Mouse (Mus musculus) liver, adult (tissue): ENCODE results near the gene Ptrhd1.

Experiments used
- GATA4 ChIP-seq: IDR thresholded peaks from 2 replicates; pipeline ENCODE4 v1.6.1; 2014; ENCODE audit warnings: mild to moderate bottlenecking, low read length; ENCODE audit not compliant: insufficient replicate concordance

Ptrhd1 gene

DNA sequence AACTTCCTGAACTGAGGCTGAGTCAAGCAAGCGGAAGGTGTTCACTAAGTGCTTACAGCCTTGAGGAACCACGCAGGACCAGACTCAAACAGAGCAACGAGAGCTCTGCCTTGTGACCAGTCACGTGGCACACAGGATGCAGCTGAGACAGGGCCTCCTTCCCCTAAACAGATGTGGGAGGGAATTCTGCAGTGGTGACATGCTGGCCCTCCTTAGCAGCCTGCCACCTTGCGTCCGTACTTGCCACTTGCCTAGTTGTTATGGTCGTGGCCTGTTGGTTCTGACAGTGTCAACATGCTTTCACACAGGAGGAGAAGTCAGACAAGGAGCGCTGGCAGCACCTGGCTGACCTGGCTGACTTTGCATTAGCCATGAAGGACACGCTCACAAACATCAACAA lies 22.7 kb upstream of the Ptrhd1 start:
- no peak for TF ChIP-seq GATA4

GRCm38 (mm10) chr12:4212908-4213307 lies 20.9 kb upstream of the Ptrhd1 start:
- TF ChIP-seq GATA4 = no peak

DNA sequence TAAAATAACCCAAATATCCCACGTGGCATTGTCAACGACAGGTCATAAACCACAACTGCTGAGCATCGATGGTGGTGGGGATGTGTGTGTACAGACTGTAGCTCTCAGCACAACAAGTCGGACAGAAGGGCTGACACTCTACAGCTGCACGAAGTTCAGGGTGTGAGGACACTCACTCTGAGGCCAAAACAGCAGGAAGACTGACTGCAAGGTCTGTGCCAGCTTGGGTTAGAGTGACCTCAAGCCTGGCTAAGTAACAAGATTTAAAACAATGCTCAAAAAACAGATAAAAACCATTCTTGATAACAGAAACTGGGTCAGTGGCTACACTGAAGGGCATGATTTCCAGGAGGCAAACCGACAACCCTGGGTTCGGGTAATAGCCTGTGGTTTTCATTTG lies 3.7 kb upstream of the Ptrhd1 start:
- no peak for TF ChIP-seq GATA4

GRCm38 (mm10) chr12:4232777-4233176 lies 1.1 kb upstream of the Ptrhd1 start:
- TF ChIP-seq GATA4 = no peak

DNA sequence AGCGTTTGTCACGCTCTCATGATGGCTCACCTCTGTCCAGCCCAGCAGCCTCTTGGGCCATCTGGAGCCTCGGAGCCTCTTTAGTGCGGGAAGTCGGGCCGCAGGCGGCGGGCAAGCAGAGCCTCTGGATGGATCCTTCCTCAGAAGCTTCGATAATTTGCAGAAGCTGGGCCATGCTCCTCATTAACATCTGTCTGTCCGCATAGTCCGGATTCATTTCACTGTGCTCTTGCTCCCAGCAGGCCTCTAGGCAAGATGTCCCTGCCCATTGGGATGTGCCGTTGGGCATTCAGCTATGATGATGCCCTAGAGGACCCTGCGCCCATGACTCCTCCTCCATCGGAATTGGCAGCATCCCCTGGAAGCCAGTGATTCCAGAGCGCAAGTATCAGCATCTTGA lies 3.7 kb downstream of the Ptrhd1 start:
- no peak for TF ChIP-seq GATA4

DNA sequence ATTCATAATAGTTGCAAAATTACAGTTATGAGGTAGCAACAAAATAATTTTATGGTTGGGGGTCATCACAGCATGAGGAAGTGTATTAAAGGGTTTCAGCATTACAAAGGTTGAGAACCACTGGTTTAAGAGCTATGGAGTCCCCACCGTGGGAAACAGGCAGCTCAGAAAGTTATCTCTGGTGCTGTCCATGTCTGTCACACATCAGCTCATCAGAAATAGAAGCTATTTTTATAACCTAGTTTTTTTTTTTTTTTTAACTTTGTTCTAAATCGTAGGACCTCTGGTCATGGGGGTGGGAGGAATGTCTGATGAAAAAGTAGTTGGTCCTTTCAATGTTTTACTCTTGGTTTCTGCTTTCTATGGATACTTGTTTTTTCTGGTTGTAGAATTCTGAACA lies 10.0 kb downstream of the Ptrhd1 start:
- no peak for TF ChIP-seq GATA4

DNA sequence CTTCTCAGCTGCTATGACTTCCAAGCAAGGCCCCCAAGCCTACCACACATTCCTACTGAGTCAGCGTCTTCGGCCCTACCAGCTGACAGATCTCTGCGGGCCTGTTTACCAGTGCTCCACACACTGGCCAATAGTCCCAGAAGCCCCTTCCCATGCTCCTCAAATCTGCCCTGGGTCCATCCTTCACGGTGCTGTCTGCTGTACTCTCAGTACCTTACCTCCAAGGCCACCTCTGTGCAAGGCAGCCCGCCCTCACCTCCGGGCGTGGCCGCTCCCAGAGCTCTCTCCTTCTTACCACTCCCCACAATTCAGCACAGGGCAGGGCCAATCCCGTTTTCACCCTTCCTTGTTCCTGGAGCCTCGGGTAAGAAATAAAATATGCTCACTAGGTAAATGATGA lies 11.9 kb downstream of the Ptrhd1 start:
- no peak for TF ChIP-seq GATA4

DNA sequence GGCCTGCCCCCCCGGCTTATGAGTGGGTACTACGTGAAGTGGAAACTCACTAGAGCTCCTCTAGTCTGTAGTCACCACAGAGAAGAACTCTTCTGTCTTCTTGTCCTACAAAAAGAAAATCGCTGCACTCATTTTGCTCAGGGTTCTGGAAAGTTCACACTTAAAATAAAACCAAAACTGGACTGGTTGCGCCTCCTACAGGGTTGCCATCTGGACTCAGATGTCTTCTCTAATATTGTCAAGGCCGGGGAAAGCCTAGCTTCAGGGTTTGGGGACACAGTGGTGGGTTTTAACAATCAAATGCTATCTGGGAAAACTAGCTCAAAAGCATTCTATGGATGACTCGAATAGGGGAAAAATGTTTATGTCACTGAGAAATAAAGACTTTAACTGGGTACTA lies 16.0 kb downstream of the Ptrhd1 start:
- no peak for TF ChIP-seq GATA4

GRCm38 (mm10) chr12:4252742-4253655 lies 19.2 kb downstream of the Ptrhd1 start:
- TF ChIP-seq GATA4 = no peak

DNA sequence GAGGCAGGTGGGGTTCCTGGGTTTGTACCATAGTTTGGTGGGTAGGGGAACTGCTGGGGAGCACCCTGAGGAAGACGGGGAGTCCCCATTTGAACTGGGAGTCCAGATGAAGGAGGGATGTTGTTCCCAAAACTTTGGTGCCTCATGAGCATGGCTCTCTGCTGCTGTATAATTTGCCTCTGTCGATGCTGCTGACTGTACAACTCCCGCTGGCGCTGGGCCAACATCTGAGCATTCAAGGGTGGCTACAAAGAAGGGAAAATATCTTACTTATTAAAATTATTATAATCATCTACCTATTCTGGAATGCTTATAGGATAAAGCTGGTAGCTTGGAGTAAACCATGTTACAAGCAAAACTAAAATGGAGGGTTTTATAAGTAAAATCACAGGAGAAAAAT lies 33.9 kb downstream of the Ptrhd1 start:
- TF ChIP-seq GATA4 = no peak

GRCm38 (mm10) chr12:4271078-4271477 lies 37.3 kb downstream of the Ptrhd1 start:
- TF ChIP-seq GATA4 = no peak

- TF ChIP-seq GATA4 = no peak
Observed at GRCm38 (mm10) chr12:4278978-4279755, 45.3 kb downstream of the Ptrhd1 start.

DNA sequence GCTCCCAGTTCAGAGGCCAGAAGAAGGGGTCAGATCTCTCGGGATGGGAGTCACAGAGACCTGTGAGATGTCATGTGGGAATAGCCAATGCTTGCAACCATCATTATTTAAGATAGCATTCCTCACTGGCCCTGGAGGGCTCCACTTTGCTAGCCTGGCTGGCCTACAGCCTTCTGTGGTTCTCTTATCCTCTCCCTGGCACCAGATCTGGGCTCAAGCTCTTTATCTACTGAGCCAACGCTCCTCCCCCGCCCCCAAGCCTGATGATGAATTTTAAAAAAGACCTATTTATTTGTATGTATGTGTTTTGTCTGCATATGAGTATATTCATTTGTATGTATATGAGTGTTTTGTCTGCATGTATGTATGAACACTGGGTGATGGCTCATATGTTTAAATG lies 46.1 kb downstream of the Ptrhd1 start:
- no peak for TF ChIP-seq GATA4

GRCm38 (mm10) chr12:4285186-4285585 lies 51.4 kb downstream of the Ptrhd1 start:
- no peak for TF ChIP-seq GATA4
